Mouse (Mus musculus): ENCODE results near the gene Myh1.

- no peak for TF ChIP-seq CTCF (IDR thresholded peaks at IDR 0.05; ENCODE audit: borderline replicate concordance, insufficient read depth, low read length)
- no peak for TF ChIP-seq POLR2A (IDR thresholded peaks at IDR 0.05; ENCODE audit: low read depth, low read length)
Measured at GRCm38 (mm10) chr11:67170727-67171126, 29.1 kb upstream of the Myh1 start, which contains the start of gene Myh2.

Measured in embryonic fibroblast, embryonic 13.5 days (primary cell).